Comparison of ENCODE assay signal across 12 mouse cellular contexts in the genomic region with DNA sequence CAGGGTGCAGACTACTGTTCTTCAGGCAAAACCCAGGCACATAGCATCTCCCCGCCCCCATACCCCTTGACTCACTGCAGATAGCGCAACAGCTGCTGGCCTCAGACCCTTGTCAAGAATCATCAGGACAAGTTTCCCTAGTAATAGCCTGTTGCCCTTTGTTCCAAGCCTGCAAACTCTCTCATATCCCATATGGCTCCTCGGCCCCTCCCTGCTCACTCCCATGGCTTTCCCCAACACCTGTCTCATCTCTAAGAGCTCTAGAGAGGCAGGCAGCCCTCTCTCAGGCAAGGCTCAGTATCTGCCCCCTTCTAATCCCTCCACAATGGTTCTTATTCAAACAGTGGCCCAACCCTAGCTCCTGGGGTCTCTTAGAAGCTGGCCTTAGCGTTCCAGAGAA. TPM values are rescaled to one million over a fixed set of nuclear protein-coding genes. Genes with fewer than 3 reads are reported as not detected.
DNase-seq lines count a peak whose midpoint lies in the region; ATAC-seq lines count a peak whose summit lies in the region.
"Had no signal": no experiment of that assay in that cellular context is flagged by ENCODE, and none has a peak within 500 bp of the region (broad histone marks: within the 10 kb centered on the region; RNA-seq: fewer than 3 reads in every experiment).

No protein-coding gene starts in this region.

- peak overlapping the region; percentile 80; the same call in 1 of the 2 replicates for H3K4me3 ChIP-seq in hindbrain, embryonic 10.5 days
- H3K4me3 ChIP-seq in hindbrain, embryonic 11.5 days (ENCODE audit: low read depth, low read length) = no peak overlapping the region
- H3K4me3 ChIP-seq in forebrain, embryonic 10.5 days = no peak overlapping the region
- H3K4me3 ChIP-seq in intestine, embryonic 16.5 days (ENCODE audit: low read length) = peak overlapping the region; percentile 71; the same call in 1 of the 2 replicates
- no peak overlapping the region for H3K4me3 ChIP-seq in neural tube, embryonic 14.5 days (ENCODE audit: low read depth, low read length)
- no peak overlapping the region for H3K4me3 ChIP-seq in liver, embryonic 11.5 days (ENCODE audit: low read depth, low read length)
- H3K4me3 ChIP-seq: heart, embryonic 12.5 days had no signal

- peaks cover 68% of the 10 kb centered on the region for H3K27me3 ChIP-seq in hindbrain, embryonic 10.5 days (ENCODE audit: insufficient read depth, poor library complexity, severe bottlenecking)
- H3K27me3 ChIP-seq in hindbrain, embryonic 11.5 days (ENCODE audit: control insufficient read depth, insufficient read depth, low read length) = peaks cover 4% of the 10 kb centered on the region
- peaks cover 85% of the 10 kb centered on the region for H3K27me3 ChIP-seq in forebrain, embryonic 10.5 days (ENCODE audit: poor library complexity, severe bottlenecking)
- no peaks in the 10 kb centered on the region for H3K27me3 ChIP-seq in intestine, embryonic 16.5 days (replicated peaks; ENCODE audit: control insufficient read depth, insufficient read depth, low read length)
- H3K27me3 ChIP-seq in neural tube, embryonic 14.5 days (ENCODE audit: control insufficient read depth, insufficient read depth, low read length) = 0 out of 2 replicates have a peak, but pooled peaks cover 2% of the 10 kb centered on the region
- H3K27me3 ChIP-seq in liver, embryonic 11.5 days (replicated peaks; ENCODE audit: control insufficient read depth, insufficient read depth, low read length) = peaks cover 62% of the 10 kb centered on the region

- H3K27ac ChIP-seq in hindbrain, embryonic 10.5 days = peak overlapping the region; percentile 87
- no peak overlapping the region for H3K27ac ChIP-seq in hindbrain, embryonic 11.5 days (ENCODE audit: low read depth, low read length)
- 0 out of 2 replicates have a peak overlapping the region, but pooled peaks have one; percentile 25 for H3K27ac ChIP-seq in forebrain, embryonic 10.5 days
- H3K27ac ChIP-seq in intestine, embryonic 16.5 days (ENCODE audit: low read length) = peak overlapping the region; percentile 15
- no peak overlapping the region for H3K27ac ChIP-seq in neural tube, embryonic 14.5 days (ENCODE audit: low read depth, low read length)
- no peak overlapping the region for H3K27ac ChIP-seq in liver, embryonic 11.5 days (ENCODE audit: low read depth, low read length)
- H3K27ac ChIP-seq: liver, embryonic 14.5 days had no signal

- H3K4me1 ChIP-seq in hindbrain, embryonic 10.5 days (replicated peaks) = peaks cover 63% of the 10 kb centered on the region
- H3K4me1 ChIP-seq in hindbrain, embryonic 11.5 days (replicated peaks; ENCODE audit: control insufficient read depth, insufficient read depth, low read length) = 0 out of 2 replicates have a peak, but pooled peaks cover 5% of the 10 kb centered on the region
- H3K4me1 ChIP-seq in forebrain, embryonic 10.5 days = peaks cover 52% of the 10 kb centered on the region
- peaks cover 35% of the 10 kb centered on the region for H3K4me1 ChIP-seq in intestine, embryonic 16.5 days (ENCODE audit: control insufficient read depth, insufficient read depth, low read length)
- peaks cover 13% of the 10 kb centered on the region; the same call in 1 of the 2 replicates for H3K4me1 ChIP-seq in neural tube, embryonic 14.5 days (ENCODE audit: control insufficient read depth, insufficient read depth, low read length)
- no peaks in the 10 kb centered on the region; the same call in 1 of the 2 replicates for H3K4me1 ChIP-seq in liver, embryonic 11.5 days (replicated peaks; ENCODE audit: control insufficient read depth, insufficient read depth, low read length)

- H3K36me3 ChIP-seq in hindbrain, embryonic 10.5 days = no peaks in the 10 kb centered on the region
- H3K36me3 ChIP-seq in hindbrain, embryonic 11.5 days (ENCODE audit: control insufficient read depth, insufficient read depth, low read length) = no peaks in the 10 kb centered on the region
- no peaks in the 10 kb centered on the region for H3K36me3 ChIP-seq in forebrain, embryonic 10.5 days (replicated peaks)
- no peaks in the 10 kb centered on the region for H3K36me3 ChIP-seq in intestine, embryonic 16.5 days (ENCODE audit: control insufficient read depth, insufficient read depth, low read length)
- no peaks in the 10 kb centered on the region for H3K36me3 ChIP-seq in neural tube, embryonic 14.5 days (ENCODE audit: control insufficient read depth, insufficient read depth, low read length)
- no peaks in the 10 kb centered on the region for H3K36me3 ChIP-seq in liver, embryonic 11.5 days (ENCODE audit: control insufficient read depth, insufficient read depth, low read length)
- H3K36me3 ChIP-seq: heart, embryonic 12.5 days had no signal

- no peak for ATAC-seq in hindbrain, embryonic 11.5 days (ENCODE audit: low FRiP score)
- ATAC-seq in intestine, embryonic 16.5 days = peak; percentile 43
- ATAC-seq in neural tube, embryonic 14.5 days (ENCODE audit: low read depth) = no peak
- no peak for ATAC-seq in liver, embryonic 11.5 days (replicated peaks; ENCODE audit: low FRiP score)

- WGBS in hindbrain, embryonic 10.5 days = 46% methylated on average over 4 of the region's 4 CpGs
- 47% methylated on average over 4 of the region's 4 CpGs for WGBS in hindbrain, embryonic 11.5 days
- 39% methylated on average over 4 of the region's 4 CpGs for WGBS in forebrain, embryonic 10.5 days
- 38% methylated on average over 4 of the region's 4 CpGs for WGBS in intestine, embryonic 16.5 days
- 64% methylated on average over 4 of the region's 4 CpGs for WGBS in neural tube, embryonic 14.5 days
- 51% methylated on average over 4 of the region's 4 CpGs for WGBS in liver, embryonic 11.5 days

- DNase-seq in hindbrain, embryonic 10.5 days (ENCODE audit: low spot score) = no peak
- no peak for DNase-seq in hindbrain, embryonic 11.5 days (ENCODE audit: low spot score)
- DNase-seq in forebrain, embryonic 10.5 days (ENCODE audit: extremely low spot score, low spot score) = no peak
- no peak for DNase-seq in liver, embryonic 11.5 days (ENCODE audit: low spot score)
- DNase-seq in kidney, postnatal 4 days = no peak
- DNase-seq in urinary bladder, postnatal 4 days (ENCODE audit: low spot score in 2 of 2) = no peak
- DNase-seq: kidney, postnatal 36 days had no signal

- H3K9me3 ChIP-seq in hindbrain, embryonic 10.5 days = no peaks in the 10 kb centered on the region
- no peaks in the 10 kb centered on the region for H3K9me3 ChIP-seq in hindbrain, embryonic 11.5 days (ENCODE audit: control insufficient read depth, low read length)
- no peaks in the 10 kb centered on the region for H3K9me3 ChIP-seq in forebrain, embryonic 10.5 days
- H3K9me3 ChIP-seq in intestine, embryonic 16.5 days (ENCODE audit: control insufficient read depth, low read length) = no peaks in the 10 kb centered on the region
- no peaks in the 10 kb centered on the region for H3K9me3 ChIP-seq in neural tube, embryonic 14.5 days (ENCODE audit: control insufficient read depth, low read length)
- no peaks in the 10 kb centered on the region for H3K9me3 ChIP-seq in liver, embryonic 11.5 days (ENCODE audit: control insufficient read depth, low read length)
- H3K9me3 ChIP-seq: heart, embryonic 12.5 days had no signal

- no peak overlapping the region for H3K4me2 ChIP-seq in hindbrain, embryonic 11.5 days (replicated peaks; ENCODE audit: low read depth, low read length)
- H3K4me2 ChIP-seq in intestine, embryonic 16.5 days (ENCODE audit: low read depth, low read length) = peak overlapping the region; percentile 98; the same call in 1 of the 2 replicates
- H3K4me2 ChIP-seq in neural tube, embryonic 14.5 days (ENCODE audit: low read depth, low read length) = peak overlapping the region; percentile 64
- H3K4me2 ChIP-seq in liver, embryonic 11.5 days = no peak overlapping the region
- H3K4me2 ChIP-seq: heart, embryonic 12.5 days had no signal

- no peak overlapping the region for H3K9ac ChIP-seq in hindbrain, embryonic 11.5 days (ENCODE audit: low read depth, low read length)
- H3K9ac ChIP-seq in intestine, embryonic 16.5 days (ENCODE audit: low read depth, low read length) = peak overlapping the region; percentile 85
- 0 out of 2 replicates have a peak overlapping the region, but pooled peaks have one; percentile 7 for H3K9ac ChIP-seq in neural tube, embryonic 14.5 days (replicated peaks; ENCODE audit: low read depth, low read length)
- no peak overlapping the region for H3K9ac ChIP-seq in liver, embryonic 11.5 days (ENCODE audit: low read depth, low read length)
- H3K9ac ChIP-seq: heart, embryonic 12.5 days; liver, embryonic 14.5 days had no signal

RNA-seq across cellular contexts. Expression of gene Rab15, which starts 2.1 kb away (rescaled TPM):
- polyA plus RNA-seq in hindbrain, embryonic 10.5 days (2016; fragmentation: Nextera tagmentation; extraction: Ambion mirVana) = 21.3 and 23.8 TPM in 2 replicates
- polyA plus RNA-seq in hindbrain, embryonic 11.5 days (2014; fragmentation: Nextera tagmentation; extraction: Ambion mirVana) = 11.3 and 14.6 TPM in 2 replicates
- 8.3 and 9.2 TPM in 2 replicates for polyA plus RNA-seq in forebrain, embryonic 10.5 days (2016; fragmentation: Nextera tagmentation; extraction: Ambion mirVana)
- polyA plus RNA-seq in intestine, embryonic 16.5 days (2015; fragmentation: Nextera tagmentation; extraction: Ambion mirVana) = 17.6 and 18.7 TPM in 2 replicates
- polyA plus RNA-seq in neural tube, embryonic 14.5 days (2014; fragmentation: Nextera tagmentation; extraction: Ambion mirVana) = 22.3 and 29.9 TPM in 2 replicates
- polyA plus RNA-seq in liver, embryonic 11.5 days (2014; fragmentation: Nextera tagmentation; extraction: Ambion mirVana) = 1.7 and 2.1 TPM in 2 replicates

RNA-seq across cellular contexts. Expression of gene Gpx2, which starts 25.3 kb away (rescaled TPM):
- 0.49 TPM in 1 of 2 replicates, not detected in the other for polyA plus RNA-seq in hindbrain, embryonic 10.5 days (2016; fragmentation: Nextera tagmentation; extraction: Ambion mirVana)
- not detected in 2 replicates for polyA plus RNA-seq in hindbrain, embryonic 11.5 days (2014; fragmentation: Nextera tagmentation; extraction: Ambion mirVana)
- 0.20 and 0.21 TPM in 2 replicates for polyA plus RNA-seq in forebrain, embryonic 10.5 days (2016; fragmentation: Nextera tagmentation; extraction: Ambion mirVana)
- 69.0 and 91.0 TPM in 2 replicates for polyA plus RNA-seq in intestine, embryonic 16.5 days (2015; fragmentation: Nextera tagmentation; extraction: Ambion mirVana)
- polyA plus RNA-seq in neural tube, embryonic 14.5 days (2014; fragmentation: Nextera tagmentation; extraction: Ambion mirVana) = not detected in 2 replicates
- not detected in 2 replicates for polyA plus RNA-seq in liver, embryonic 11.5 days (2014; fragmentation: Nextera tagmentation; extraction: Ambion mirVana)
- polyA plus RNA-seq: heart, embryonic 12.5 days; testis, adult 2 months had no signal

RNA-seq across cellular contexts. Expression of gene Fntb, which starts 55.2 kb away (rescaled TPM):
- 50.6 and 51.8 TPM in 2 replicates for polyA plus RNA-seq in hindbrain, embryonic 10.5 days (2016; fragmentation: Nextera tagmentation; extraction: Ambion mirVana)
- 42.5 and 43.5 TPM in 2 replicates for polyA plus RNA-seq in hindbrain, embryonic 11.5 days (2014; fragmentation: Nextera tagmentation; extraction: Ambion mirVana)
- 44.7 and 45.1 TPM in 2 replicates for polyA plus RNA-seq in forebrain, embryonic 10.5 days (2016; fragmentation: Nextera tagmentation; extraction: Ambion mirVana)
- polyA plus RNA-seq in intestine, embryonic 16.5 days (2015; fragmentation: Nextera tagmentation; extraction: Ambion mirVana) = 27.9 and 29.5 TPM in 2 replicates
- 40.2 and 44.0 TPM in 2 replicates for polyA plus RNA-seq in neural tube, embryonic 14.5 days (2014; fragmentation: Nextera tagmentation; extraction: Ambion mirVana)
- 41.6 and 43.8 TPM in 2 replicates for polyA plus RNA-seq in liver, embryonic 11.5 days (2014; fragmentation: Nextera tagmentation; extraction: Ambion mirVana)

RNA-seq across cellular contexts. Expression of gene Churc1, which starts 55.3 kb away (rescaled TPM):
- polyA plus RNA-seq in hindbrain, embryonic 10.5 days (2016; fragmentation: Nextera tagmentation; extraction: Ambion mirVana) = 132 and 135 TPM in 2 replicates
- polyA plus RNA-seq in hindbrain, embryonic 11.5 days (2014; fragmentation: Nextera tagmentation; extraction: Ambion mirVana) = 99.5 and 106 TPM in 2 replicates
- 115 and 125 TPM in 2 replicates for polyA plus RNA-seq in forebrain, embryonic 10.5 days (2016; fragmentation: Nextera tagmentation; extraction: Ambion mirVana)
- 121 and 130 TPM in 2 replicates for polyA plus RNA-seq in intestine, embryonic 16.5 days (2015; fragmentation: Nextera tagmentation; extraction: Ambion mirVana)
- 150 and 179 TPM in 2 replicates for polyA plus RNA-seq in neural tube, embryonic 14.5 days (2014; fragmentation: Nextera tagmentation; extraction: Ambion mirVana)
- polyA plus RNA-seq in liver, embryonic 11.5 days (2014; fragmentation: Nextera tagmentation; extraction: Ambion mirVana) = 144 and 154 TPM in 2 replicates

Comparison
In these comparisons a context has a peak if more than half of its experiments do, and no peak if none do; other contexts are left out.
1. H3K27ac ChIP-seq: peak in hindbrain, embryonic 10.5 days (single experiment), forebrain, embryonic 10.5 days (single experiment) and intestine, embryonic 16.5 days (single experiment); none in hindbrain, embryonic 11.5 days (single experiment), neural tube, embryonic 14.5 days (single experiment) and liver, embryonic 11.5 days (single experiment).
2. H3K4me3 ChIP-seq: peak in hindbrain, embryonic 10.5 days (single experiment) and intestine, embryonic 16.5 days (single experiment); none in hindbrain, embryonic 11.5 days (single experiment), forebrain, embryonic 10.5 days (single experiment), neural tube, embryonic 14.5 days (single experiment) and liver, embryonic 11.5 days (single experiment).
3. H3K4me2 ChIP-seq: peak in intestine, embryonic 16.5 days (single experiment) and neural tube, embryonic 14.5 days (single experiment); none in hindbrain, embryonic 11.5 days (single experiment) and liver, embryonic 11.5 days (single experiment).
4. H3K9ac ChIP-seq: peak in intestine, embryonic 16.5 days (single experiment) and neural tube, embryonic 14.5 days (single experiment); none in hindbrain, embryonic 11.5 days (single experiment) and liver, embryonic 11.5 days (single experiment).
5. RNA of gene Gpx2, which starts 25.3 kb away (polyA plus RNA-seq): 69.0 to 91.0 TPM in intestine, embryonic 16.5 days; 0.20 to 0.21 TPM in forebrain, embryonic 10.5 days, not detected in liver, embryonic 11.5 days, not detected in hindbrain, embryonic 11.5 days, not detected in neural tube, embryonic 14.5 days and 0.49 TPM in hindbrain, embryonic 10.5 days; every median in the first group is over 10 times any median in the second.